Mouse (Mus musculus) T-helper 17 cell (primary cell): Measurements from ENCODE around the gene Hivep3.

ENCODE experiments used
- in situ Hi-C, 2 experiments: fragments of 300-600 bp; cut with MboI, MseI; formaldehyde crosslinking; loops; 1 replicate in 1 of 2; 2 replicates in 1 of 2; pipeline ENCODE4 v1.15.1; 2025; ENCODE audit warnings: high pct_unique_total_duplicates in 2 of 2

Gene Hivep3

GRCm38 (mm10) chr4:119760820-119761219 is 27.2 kb downstream of the Hivep3 start:
- in situ Hi-C loops: no loop called here

- in situ Hi-C loops: no loop called here
Observed at GRCm38 (mm10) chr4:119761459-119762121, 28.0 kb downstream of the Hivep3 start.

- in situ Hi-C loops: no loop called here
Observed at GRCm38 (mm10) chr4:119762171-119762570, 28.6 kb downstream of the Hivep3 start.

GRCm38 (mm10) chr4:119768046-119768445 is 34.5 kb downstream of the Hivep3 start:
- in situ Hi-C loops: no loop called here

- in situ Hi-C loops: loop anchor here in 1 of 2 experiments (10.0 kb wide), 1 partner anchor 1149 kb away; the partner anchor contains the start of gene Exo5
Observed at GRCm38 (mm10) chr4:119775913-119776312, 42.3 kb downstream of the Hivep3 start.

- in situ Hi-C loops: loop anchor here in 1 of 2 experiments (10.0 kb wide), 1 partner anchor 1148 kb away; the partner anchor contains the start of gene Exo5
Observed at GRCm38 (mm10) chr4:119777146-119777545, 43.6 kb downstream of the Hivep3 start.

GRCm38 (mm10) chr4:119779561-119780400 is 46.2 kb downstream of the Hivep3 start:
- in situ Hi-C loops: loop anchor here in 1 of 2 experiments (10.0 kb wide), 1 partner anchor 1145 kb away; the partner anchor contains the start of gene Exo5

- in situ Hi-C loops: no loop called here
Observed at GRCm38 (mm10) chr4:119780881-119781280, 47.3 kb downstream of the Hivep3 start.

GRCm38 (mm10) chr4:119784959-119785358 is 51.4 kb downstream of the Hivep3 start:
- in situ Hi-C loops: no loop called here

- in situ Hi-C loops: no loop called here
Observed at GRCm38 (mm10) chr4:119786307-119786706, 52.7 kb downstream of the Hivep3 start.

- in situ Hi-C loops: no loop called here
Observed at GRCm38 (mm10) chr4:119786721-119787120, 53.1 kb downstream of the Hivep3 start.

GRCm38 (mm10) chr4:119788746-119789145 is 55.2 kb downstream of the Hivep3 start:
- in situ Hi-C loops: no loop called here

- in situ Hi-C loops: no loop called here
Observed at GRCm38 (mm10) chr4:119789495-119790148, 56.0 kb downstream of the Hivep3 start.

GRCm38 (mm10) chr4:119798891-119799290 is 65.3 kb downstream of the Hivep3 start:
- in situ Hi-C loops: no loop called here

GRCm38 (mm10) chr4:119806556-119806955 is 73.0 kb downstream of the Hivep3 start:
- in situ Hi-C loops: loop anchor here (5.0 kb wide), 1 partner anchor 74 kb away; the partner anchor contains the start of gene Hivep3 (in 2 of the 2)

- in situ Hi-C loops: loop anchor here (5.0 kb wide), 1 partner anchor 75 kb away; the partner anchor contains the start of gene Hivep3 (in 2 of the 2)
Observed at GRCm38 (mm10) chr4:119807359-119807758, 73.8 kb downstream of the Hivep3 start.

GRCm38 (mm10) chr4:119809245-119809644 is 75.7 kb downstream of the Hivep3 start:
- in situ Hi-C loops: loop anchor here (5.0 kb wide), 1 partner anchor 77 kb away; the partner anchor contains the start of gene Hivep3 (in 2 of the 2)

GRCm38 (mm10) chr4:119812775-119813174 is 79.2 kb downstream of the Hivep3 start:
- in situ Hi-C loops: no loop called here

GRCm38 (mm10) chr4:119813500-119814184 is 80.1 kb downstream of the Hivep3 start:
- in situ Hi-C loops: no loop called here

GRCm38 (mm10) chr4:119814185-119815132 is 80.9 kb downstream of the Hivep3 start:
- in situ Hi-C loops: no loop called here
